Mouse (Mus musculus) liver, embryonic 11.5 days (tissue): ENCODE measurements around the gene Ankrd65. TPM values are rescaled to one million over a fixed set of nuclear protein-coding genes. Genes with fewer than 3 reads are reported as not detected.
"Not testable (repeated sequence)": the region's sequence is repeated elsewhere in the genome, so short reads cannot be mapped to it uniquely, and the experiment has no call there.

Experiments
- ATAC-seq: fragments of 200-750 bp; cut with Nextera tagmentation; replicated peaks from 2 replicates; pipeline ENCODE4 v1.8.0; 2017; ENCODE audit warnings: moderate number of reproducible peaks, mild to moderate bottlenecking, moderate TSS enrichment, moderate library complexity; ENCODE audit not compliant: low FRiP score
- DNase-seq: peaks from one replicate; pipeline ENCODE4 v3.0.0-alpha.2; 2017; ENCODE audit warnings: low spot score
- H3K27ac ChIP-seq: fragments of 300-500 bp; sonication (generic); 2 replicates; pipeline ENCODE4 v1.5.1; 2014; ENCODE audit warnings: mild to moderate bottlenecking, low read depth, low read length, control low read depth
- H3K27me3 ChIP-seq: fragments of 300-500 bp; sonication (generic); replicated peaks from 2 replicates; pipeline ENCODE4 v1.6.1; 2014; ENCODE audit warnings: low read length, mixed read lengths; ENCODE audit not compliant: control insufficient read depth, insufficient read depth
- H3K36me3 ChIP-seq: fragments of 300-500 bp; sonication (generic); 2 replicates; pipeline ENCODE4 v1.6.1; 2014; ENCODE audit warnings: mild to moderate bottlenecking, low read length, moderate library complexity, mixed read lengths; ENCODE audit not compliant: control insufficient read depth, insufficient read depth
- H3K4me1 ChIP-seq: fragments of 300-500 bp; sonication (generic); replicated peaks from 2 replicates; pipeline ENCODE4 v1.6.1; 2014; ENCODE audit warnings: low read length, mixed read lengths; ENCODE audit not compliant: control insufficient read depth, insufficient read depth
- H3K4me2 ChIP-seq: fragments of 300-500 bp; sonication (generic); 2 replicates; pipeline ENCODE4 v1.6.1; 2014; ENCODE audit warnings: mild to moderate bottlenecking, control low read depth, moderate library complexity
- H3K4me3 ChIP-seq: fragments of 300-500 bp; sonication (generic); 2 replicates; pipeline ENCODE4 v1.5.1; 2014; ENCODE audit warnings: low read depth, low read length, control low read depth
- H3K9ac ChIP-seq: fragments of 300-500 bp; sonication (generic); 2 replicates; pipeline ENCODE4 v1.6.1; 2014; ENCODE audit warnings: low read depth, low read length, control low read depth
- H3K9me3 ChIP-seq: fragments of 300-500 bp; sonication (generic); 2 replicates; pipeline ENCODE4 v1.6.1; 2016; ENCODE audit warnings: low read length, inconsistent platforms, mixed read lengths; ENCODE audit not compliant: control insufficient read depth
- WGBS: fragments of 180-500 bp; shearing (Covaris S2); extraction: QIAGEN DNeasy Blood & Tissue Kit; methylation state at CpG from one replicate; pipeline ENCODE4 v1.1.7; 2014; 5-methylcytosine and 5-hydroxymethylcytosine counted together
- polyA plus RNA-seq: library from polyadenylated mRNA; unstranded; fragments of >200 nt; fragmentation: Nextera tagmentation; extraction: Ambion mirVana; gene quantifications from 2 replicates; pipeline ENCODE4 v1.2.1, GENCODE M21; 2014

Gene Ankrd65
- polyA plus RNA-seq, result not detected in 2 replicates

- Histone ChIP-seq H3K9me3 (no peaks in the 10 kb centered on the region), H3K4me3 (no peak within 1 kb of the TSS), H3K36me3 (no peaks in the 10 kb centered on the region), H3K4me1 (0 out of 2 replicates have a peak, but pooled peaks cover 6% of the 10 kb centered on the region), H3K4me2 (no peak within 1 kb of the TSS), H3K27ac (no peak within 1 kb of the TSS), H3K9ac (no peak within 1 kb of the TSS), H3K27me3 (peaks cover 7% of the 10 kb centered on the region; the same call in 1 of the 2 replicates)
- ATAC-seq, result no peak
- DNase-seq, result no peak
- WGBS, result 87% methylated on average over 3 of the region's 3 CpGs
Observed at GRCm38 (mm10) chr4:155790021-155790489, at the start of gene Ankrd65. Gene Ankrd65 (plus strand): TSS chr4:155790439.

- not testable (repeated sequence) for ATAC-seq, DNase-seq, H3K27ac ChIP-seq, H3K27me3 ChIP-seq, H3K4me1 ChIP-seq, H3K4me3 ChIP-seq, H3K4me2 ChIP-seq, H3K9me3 ChIP-seq, H3K9ac ChIP-seq
- 90% methylated on average over 10 of the region's 10 CpGs for WGBS
- H3K36me3 ChIP-seq, result peaks cover 33% of the 10 kb centered on the region
Observed at GRCm38 (mm10) chr4:155740681-155741080, 49.6 kb upstream of the Ankrd65 start.

GRCm38 (mm10) chr4:155742684-155743083 is 47.6 kb upstream of the Ankrd65 start:
- Histone ChIP-seq H3K36me3 (peaks cover 50% of the 10 kb centered on the region), H3K9me3 (no peaks in the 10 kb centered on the region), H3K4me3 (no peak overlapping the region), H3K4me2 (no peak overlapping the region), H3K27me3 (no peaks in the 10 kb centered on the region), H3K9ac (no peak overlapping the region), H3K4me1 (no peaks in the 10 kb centered on the region), H3K27ac (no peak overlapping the region)
- DNase-seq, result no peak
- 93% methylated on average over 5 of the region's 5 CpGs for WGBS
- no peak for ATAC-seq

- Histone ChIP-seq H3K36me3 (peaks cover 66% of the 10 kb centered on the region), H3K9ac (no peak overlapping the region), H3K27me3 (no peaks in the 10 kb centered on the region), H3K4me2 (no peak overlapping the region), H3K4me1 (no peaks in the 10 kb centered on the region), H3K9me3 (no peaks in the 10 kb centered on the region), H3K4me3 (no peak overlapping the region), H3K27ac (no peak overlapping the region)
- DNase-seq (no peak), ATAC-seq (no peak)
- 91% methylated on average over 8 of the region's 8 CpGs for WGBS
Observed at GRCm38 (mm10) chr4:155744474-155744873, 45.8 kb upstream of the Ankrd65 start.

GRCm38 (mm10) chr4:155745136-155745535 is 45.1 kb upstream of the Ankrd65 start:
- DNase-seq (no peak), ATAC-seq (no peak)
- Histone ChIP-seq H3K27ac (no peak overlapping the region), H3K4me3 (no peak overlapping the region), H3K4me1 (no peaks in the 10 kb centered on the region), H3K27me3 (no peaks in the 10 kb centered on the region), H3K9ac (no peak overlapping the region), H3K4me2 (no peak overlapping the region), H3K36me3 (peaks cover 67% of the 10 kb centered on the region), H3K9me3 (no peaks in the 10 kb centered on the region)
- WGBS, result 92% methylated on average over 5 of the region's 5 CpGs

- Histone ChIP-seq H3K27me3 (no peaks in the 10 kb centered on the region), H3K4me2 (no peak overlapping the region), H3K27ac (no peak overlapping the region), H3K4me1 (no peaks in the 10 kb centered on the region), H3K9me3 (no peaks in the 10 kb centered on the region), H3K4me3 (no peak overlapping the region), H3K9ac (no peak overlapping the region), H3K36me3 (peaks cover 69% of the 10 kb centered on the region)
- ATAC-seq (no peak), DNase-seq (no peak)
- WGBS, result 81% methylated on average over 8 of the region's 8 CpGs
Observed at GRCm38 (mm10) chr4:155746036-155746548, 44.1 kb upstream of the Ankrd65 start.

GRCm38 (mm10) chr4:155746575-155747490 is 43.4 kb upstream of the Ankrd65 start:
- no peaks in the 10 kb centered on the region for H3K27me3 ChIP-seq
- no peaks in the 10 kb centered on the region for H3K9me3 ChIP-seq
- no peak overlapping the region for H3K4me3 ChIP-seq
- H3K4me2 ChIP-seq, result no peak overlapping the region
- H3K27ac ChIP-seq, result no peak overlapping the region
- 89% methylated on average over 17 of the region's 17 CpGs for WGBS
- H3K4me1 ChIP-seq, result no peaks in the 10 kb centered on the region
- peaks cover 70% of the 10 kb centered on the region for H3K36me3 ChIP-seq
- H3K9ac ChIP-seq, result no peak overlapping the region
- DNase-seq, result no peak
- ATAC-seq, result no peak

GRCm38 (mm10) chr4:155757011-155757410 is 33.2 kb upstream of the Ankrd65 start:
- ATAC-seq (no peak), DNase-seq (no peak)
- Histone ChIP-seq H3K27ac (no peak overlapping the region), H3K36me3 (peaks cover 40% of the 10 kb centered on the region), H3K9me3 (no peaks in the 10 kb centered on the region), H3K4me1 (peaks cover 18% of the 10 kb centered on the region), H3K9ac (no peak overlapping the region), H3K4me2 (no peak overlapping the region), H3K27me3 (no peaks in the 10 kb centered on the region), H3K4me3 (no peak overlapping the region)
- 93% methylated on average over 12 of the region's 12 CpGs for WGBS
